ENCODE assay signal across 18 mouse cellular contexts in the genomic region with DNA sequence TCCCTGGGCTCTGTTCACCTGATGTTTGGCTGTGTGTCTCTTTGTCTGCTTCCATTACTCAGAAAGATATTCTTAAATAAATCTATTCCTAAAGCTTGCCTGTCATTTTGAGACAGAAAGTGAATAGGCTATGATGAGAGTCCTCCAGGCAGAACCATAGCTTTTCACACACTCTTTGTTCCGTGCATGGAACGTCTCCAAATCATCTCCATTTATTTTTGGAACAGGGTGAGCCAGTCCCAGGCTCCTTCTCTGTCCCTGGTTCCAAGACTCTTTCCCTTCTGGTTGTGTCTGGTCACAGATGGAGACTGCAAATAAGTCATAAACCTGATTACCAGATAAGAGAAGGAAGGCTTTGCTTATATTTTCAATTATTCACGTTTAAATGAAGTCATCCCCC. TPM values are rescaled to one million over a fixed set of nuclear protein-coding genes. Genes with fewer than 3 reads are reported as not detected.
DNase-seq lines count a peak whose midpoint lies in the region; ATAC-seq lines count a peak whose summit lies in the region.
"Had no signal": no experiment of that assay in that cellular context is flagged by ENCODE, and none has a peak within 500 bp of the region (broad histone marks: within the 10 kb centered on the region; RNA-seq: fewer than 3 reads in every experiment).

No protein-coding gene starts in this region.

- no peak overlapping the region for H3K4me2 ChIP-seq in liver, embryonic 11.5 days
- H3K4me2 ChIP-seq: forebrain, embryonic 13.5 days; heart, embryonic 12.5 days; hindbrain, embryonic 14.5 days; intestine, embryonic 15.5 days had no signal

- no peak overlapping the region for H3K27ac ChIP-seq in liver, embryonic 11.5 days (ENCODE audit: low read depth, low read length)
- H3K27ac ChIP-seq: embryonic facial prominence, embryonic 10.5 days; forebrain, embryonic 13.5 days; heart, adult 2 months; hindbrain, embryonic 10.5 days; hindbrain, embryonic 14.5 days; intestine, embryonic 15.5 days had no signal

- no peaks in the 10 kb centered on the region for H3K9me3 ChIP-seq in liver, embryonic 11.5 days (ENCODE audit: control insufficient read depth, low read length)
- H3K9me3 ChIP-seq: embryonic facial prominence, embryonic 10.5 days; forebrain, embryonic 13.5 days; heart, embryonic 12.5 days; hindbrain, embryonic 10.5 days; intestine, embryonic 15.5 days had no signal

- H3K4me1 ChIP-seq in liver, embryonic 11.5 days (replicated peaks; ENCODE audit: control insufficient read depth, insufficient read depth, low read length), result no peaks in the 10 kb centered on the region
- H3K4me1 ChIP-seq: heart, embryonic 12.5 days; intestine, embryonic 15.5 days had no signal

- H3K4me3 ChIP-seq in liver, embryonic 11.5 days (ENCODE audit: low read depth, low read length), result no peak overlapping the region
- H3K4me3 ChIP-seq: embryonic facial prominence, embryonic 10.5 days; forebrain, embryonic 13.5 days; heart, adult 2 months; heart, embryonic 12.5 days; hindbrain, embryonic 10.5 days; intestine, embryonic 15.5 days had no signal

- H3K36me3 ChIP-seq in liver, embryonic 11.5 days (ENCODE audit: control insufficient read depth, insufficient read depth, low read length), result no peaks in the 10 kb centered on the region
- H3K36me3 ChIP-seq: embryonic facial prominence, embryonic 10.5 days; heart, embryonic 12.5 days; hindbrain, embryonic 10.5 days; intestine, embryonic 15.5 days had no signal

- H3K9ac ChIP-seq in liver, embryonic 11.5 days (ENCODE audit: low read depth, low read length), result no peak overlapping the region
- H3K9ac ChIP-seq: forebrain, embryonic 13.5 days; heart, embryonic 12.5 days; hindbrain, embryonic 14.5 days; intestine, embryonic 15.5 days had no signal

- DNase-seq in Muller cell, postnatal 12 days (ENCODE audit: inconsistent ontology term), result peak; percentile 34
- DNase-seq in brain, adult 2 months (ENCODE audit: low read depth, low spot score), result peak; percentile 90
- peak; percentile 54 to 69 for DNase-seq in cerebellum, adult 18-20 months
- DNase-seq in cerebellum, adult 9-11 months, result peak; percentile 77
- DNase-seq in left cerebral cortex, adult 11 months (ENCODE audit: low spot score), result no peak
- no peak for DNase-seq in embryo, embryonic 9.5 days (ENCODE audit: extremely low spot score)
- no peak for DNase-seq in liver, embryonic 11.5 days (ENCODE audit: low spot score)
- DNase-seq in heart, adult 9 months (ENCODE audit: low spot score in 2 of 2), result no peak
- DNase-seq: adrenal gland, postnatal 14 days; gastrocnemius, postnatal 14 days; heart, adult 2 months; kidney, adult 2 months had no signal

- no peaks in the 10 kb centered on the region for H3K27me3 ChIP-seq in liver, embryonic 11.5 days (replicated peaks; ENCODE audit: control insufficient read depth, insufficient read depth, low read length)
- H3K27me3 ChIP-seq: forebrain, embryonic 13.5 days; heart, embryonic 12.5 days; intestine, embryonic 15.5 days had no signal

- no peak for ATAC-seq in liver, embryonic 11.5 days (replicated peaks; ENCODE audit: low FRiP score)
- ATAC-seq: forebrain, embryonic 13.5 days; intestine, embryonic 15.5 days had no signal

- 75% methylated on average over 3 of the region's 3 CpGs for WGBS in liver, embryonic 11.5 days

RNA-seq across cellular contexts. Expression of gene Kif5c, which starts 22.8 kb away (rescaled TPM):
- 0.78 and 1.2 TPM in 2 replicates for polyA plus RNA-seq in liver, embryonic 11.5 days (2014; fragmentation: Nextera tagmentation; extraction: Ambion mirVana)

Comparison
In these comparisons a context has a peak if more than half of its experiments do, and no peak if none do; other contexts are left out.
1. DNase-seq: peak in Muller cell, postnatal 12 days (single experiment), brain, adult 2 months (single experiment), cerebellum, adult 18-20 months (2 of 2) and cerebellum, adult 9-11 months (single experiment); none in left cerebral cortex, adult 11 months (single experiment), embryo, embryonic 9.5 days (single experiment), liver, embryonic 11.5 days (single experiment) and heart, adult 9 months (0 of 2).